Mouse (Mus musculus) heart, embryonic 11.5 days (tissue): ENCODE results near the gene Zfp383. TPM values are rescaled to one million over a fixed set of nuclear protein-coding genes. Genes with fewer than 3 reads are reported as not detected.
"Not testable (repeated sequence)": the region's sequence is repeated elsewhere in the genome, so short reads cannot be mapped to it uniquely, and the experiment has no call there.

Source experiments
- ATAC-seq: fragments of 200-750 bp; cut with Nextera tagmentation; replicated peaks from 2 replicates; pipeline ENCODE4 v1.8.0; 2017; ENCODE audit warnings: moderate library complexity; ENCODE audit not compliant: insufficient number of reproducible peaks, low FRiP score, low TSS enrichment
- H3K27ac ChIP-seq: fragments of 300-500 bp; sonication (generic); 2 replicates; pipeline ENCODE4 v1.5.1; 2014; ENCODE audit warnings: mild to moderate bottlenecking, low read depth, low read length
- H3K27me3 ChIP-seq: fragments of 300-500 bp; sonication (generic); 2 replicates; pipeline ENCODE4 v1.6.1; 2014; ENCODE audit warnings: mild to moderate bottlenecking, low read length, mixed read lengths; ENCODE audit not compliant: control insufficient read depth, insufficient read depth
- H3K36me3 ChIP-seq: fragments of 300-500 bp; sonication (generic); 2 replicates; pipeline ENCODE4 v1.6.1; 2014; ENCODE audit warnings: mild to moderate bottlenecking, low read length, moderate library complexity, mixed read lengths; ENCODE audit not compliant: control insufficient read depth, insufficient read depth
- H3K4me1 ChIP-seq: fragments of 300-500 bp; sonication (generic); 2 replicates; pipeline ENCODE4 v1.6.1; 2014; ENCODE audit warnings: low read length; ENCODE audit not compliant: control insufficient read depth, insufficient read depth
- H3K4me2 ChIP-seq: fragments of 300-500 bp; sonication (generic); 2 replicates; pipeline ENCODE4 v1.6.1; 2014; ENCODE audit warnings: mild to moderate bottlenecking, moderate library complexity
- H3K4me3 ChIP-seq: fragments of 300-500 bp; sonication (generic); 2 replicates; pipeline ENCODE4 v1.5.1; 2014; ENCODE audit warnings: low read depth, low read length
- H3K9ac ChIP-seq: fragments of 300-500 bp; sonication (generic); 2 replicates; pipeline ENCODE4 v1.6.1; 2014; ENCODE audit warnings: mild to moderate bottlenecking, low read depth, low read length, moderate library complexity
- H3K9me3 ChIP-seq: fragments of 300-500 bp; sonication (generic); replicated peaks from 2 replicates; pipeline ENCODE4 v1.6.1; 2016; ENCODE audit warnings: low read length; ENCODE audit not compliant: control insufficient read depth
- WGBS: fragments of 180-500 bp; shearing (Covaris S2); extraction: QIAGEN DNeasy Blood & Tissue Kit; methylation state at CpG from one replicate; pipeline ENCODE4 v1.1.7; 2014; ENCODE audit not compliant: insufficient replicate concordance; 5-methylcytosine and 5-hydroxymethylcytosine counted together
- polyA plus RNA-seq: library from polyadenylated mRNA; unstranded; fragments of >200 nt; fragmentation: Nextera tagmentation; extraction: Ambion mirVana; gene quantifications from 2 replicates; pipeline ENCODE4 v1.2.1, GENCODE M21; 2014

Zfp383 gene
- 4.1 and 6.2 TPM in 2 replicates for polyA plus RNA-seq

DNA sequence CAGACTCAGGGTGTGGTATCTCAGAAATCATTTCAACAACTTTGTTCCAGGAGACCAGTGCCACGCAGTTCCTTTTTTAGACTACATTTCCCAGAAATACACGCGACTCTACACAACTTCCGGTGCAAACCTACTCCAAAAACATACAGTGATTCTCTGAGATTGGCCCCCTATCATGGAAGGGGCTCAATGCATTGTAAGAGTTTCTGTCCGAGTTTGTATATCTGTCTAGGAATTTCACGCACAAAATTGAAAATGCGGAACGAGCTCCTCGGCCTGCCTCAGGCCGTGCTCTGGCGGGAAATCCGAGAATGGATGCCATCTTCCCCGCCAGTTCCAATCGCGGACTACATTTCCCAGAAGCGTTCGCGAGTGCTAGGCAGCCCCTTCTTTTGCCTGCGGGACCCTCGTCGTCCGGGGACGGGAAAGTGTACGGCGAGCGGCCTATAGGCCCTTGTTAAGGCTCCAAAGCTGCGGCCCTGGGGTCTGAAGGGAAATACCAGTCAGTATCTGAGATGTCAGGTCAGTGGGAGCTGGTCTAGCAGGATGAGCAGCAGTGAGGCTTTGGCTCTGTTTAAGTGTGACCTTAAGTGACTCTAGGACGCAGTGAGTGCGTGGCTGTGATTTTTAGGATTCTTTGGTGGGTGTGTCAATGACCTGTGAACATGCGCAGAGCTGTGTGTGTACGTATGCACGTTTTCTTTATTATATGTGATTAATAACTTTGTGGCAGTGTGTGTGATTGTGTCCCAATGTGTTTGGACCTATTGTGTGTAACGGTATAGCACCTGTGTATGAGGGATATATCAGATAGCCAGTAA is at the start of gene Zfp383:
Gene Zfp383 (plus strand): TSS at position 94 of the 821 bp plus-strand sequence.
- H3K27ac ChIP-seq: peak within 1 kb of the TSS; percentile 97
- H3K36me3 ChIP-seq: peaks cover 11% of the 10 kb centered on the region
- peak; percentile 68 for ATAC-seq
- H3K9me3 ChIP-seq: no peaks in the 10 kb centered on the region
- under 1% methylated on average over 33 of the region's 33 CpGs for WGBS
- H3K27me3 ChIP-seq: no peaks in the 10 kb centered on the region
- peaks cover 9% of the 10 kb centered on the region for H3K4me1 ChIP-seq
- peak within 1 kb of the TSS; percentile 86 for H3K9ac ChIP-seq
- H3K4me3 ChIP-seq: peak within 1 kb of the TSS; percentile 72
- H3K4me2 ChIP-seq: peak within 1 kb of the TSS; percentile 76

DNA sequence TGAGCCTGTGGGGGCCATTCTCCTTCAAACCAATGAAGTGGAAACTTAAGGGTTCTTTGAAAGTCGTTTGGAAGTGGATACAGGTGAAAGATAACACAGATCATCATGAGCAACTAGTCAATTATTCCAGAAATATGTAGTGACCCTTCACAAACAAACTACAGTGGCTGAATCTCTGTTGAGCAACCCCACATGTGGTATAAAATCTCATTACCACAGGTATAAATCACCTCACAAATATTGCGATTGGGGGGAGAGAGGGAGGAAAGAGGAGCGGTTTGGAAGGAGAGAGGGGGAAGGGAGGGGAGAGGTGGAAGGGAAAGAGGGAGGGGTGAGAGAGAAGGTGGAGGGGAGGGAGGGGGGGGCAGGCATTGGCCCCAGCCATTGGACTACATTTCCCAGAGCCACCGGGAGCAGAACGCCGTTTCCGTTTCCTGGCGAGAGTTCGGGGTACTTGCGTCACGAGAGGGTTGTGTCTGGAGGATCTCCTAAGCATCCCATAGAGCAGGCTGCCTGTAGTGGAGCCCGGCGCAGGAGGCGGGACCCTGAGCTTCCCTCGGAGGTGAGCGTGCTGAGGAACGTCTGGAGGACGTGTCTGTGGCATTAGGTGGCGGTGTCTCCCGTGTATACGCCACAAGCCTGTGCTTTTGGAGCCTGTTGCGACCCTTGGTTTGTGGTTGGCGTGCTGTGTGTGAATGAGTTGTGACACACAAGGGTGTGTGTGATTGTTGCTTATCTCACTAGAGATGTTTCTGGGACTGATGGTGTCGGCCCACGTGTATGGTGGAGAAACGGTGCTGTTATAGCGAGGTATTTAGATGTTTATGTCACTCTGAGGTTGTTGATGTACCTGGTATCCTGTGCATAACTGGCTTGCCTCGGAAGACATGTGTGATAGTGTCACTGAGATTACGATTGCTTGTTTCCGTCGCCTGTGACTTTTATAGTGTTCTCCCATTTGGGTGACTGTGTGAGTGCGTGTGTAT is 48.2 kb upstream of the Zfp383 start, which contains the start of gene Zfp420:
Gene Zfp420 (plus strand): TSS at position 448 of the 986 bp plus-strand sequence.
- Histone ChIP-seq H3K4me1 (peaks cover 6% of the 10 kb centered on the region; the same call in 1 of the 2 replicates), H3K27ac (peak within 1 kb of the TSS; percentile 6; the same call in 1 of the 2 replicates), H3K4me3 (peak within 1 kb of the TSS; percentile 51), H3K9ac (peak within 1 kb of the TSS; percentile 46), H3K9me3 (no peaks in the 10 kb centered on the region), H3K27me3 (no peaks in the 10 kb centered on the region), H3K36me3 (no peaks in the 10 kb centered on the region), H3K4me2 (peak within 1 kb of the TSS; percentile 87)
- ATAC-seq: peak; percentile 96
- 5% methylated on average over 32 of the region's 32 CpGs for WGBS

DNA sequence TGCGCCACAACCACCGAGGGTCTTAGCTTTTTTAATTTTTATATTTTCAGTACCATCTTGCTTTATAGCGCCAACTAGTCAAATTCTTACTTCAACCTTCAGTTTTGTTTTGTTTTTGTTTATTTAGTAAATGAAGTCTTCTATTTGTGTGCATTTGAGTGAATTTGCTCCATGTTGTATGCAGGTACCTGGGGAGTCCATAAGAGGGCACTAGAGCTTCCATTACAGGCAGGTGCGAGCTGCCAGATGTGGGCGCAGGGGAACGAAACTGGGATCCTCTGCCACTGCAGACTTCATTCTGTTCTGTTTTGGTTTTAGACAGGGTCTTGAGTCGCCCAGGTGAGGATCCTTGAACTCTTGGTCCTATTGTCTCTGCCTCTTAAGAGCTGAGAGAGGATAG is 46.4 kb upstream of the Zfp383 start:
- Histone ChIP-seq H3K9me3 (no peaks in the 10 kb centered on the region), H3K27me3 (no peaks in the 10 kb centered on the region), H3K27ac (no peak overlapping the region), H3K4me2 (no peak overlapping the region), H3K36me3 (no peaks in the 10 kb centered on the region), H3K9ac (no peak overlapping the region), H3K4me3 (no peak overlapping the region), H3K4me1 (peaks cover 6% of the 10 kb centered on the region; the same call in 1 of the 2 replicates)
- no peak for ATAC-seq
- WGBS: 86% methylated on average over 7 of the region's 7 CpGs

DNA sequence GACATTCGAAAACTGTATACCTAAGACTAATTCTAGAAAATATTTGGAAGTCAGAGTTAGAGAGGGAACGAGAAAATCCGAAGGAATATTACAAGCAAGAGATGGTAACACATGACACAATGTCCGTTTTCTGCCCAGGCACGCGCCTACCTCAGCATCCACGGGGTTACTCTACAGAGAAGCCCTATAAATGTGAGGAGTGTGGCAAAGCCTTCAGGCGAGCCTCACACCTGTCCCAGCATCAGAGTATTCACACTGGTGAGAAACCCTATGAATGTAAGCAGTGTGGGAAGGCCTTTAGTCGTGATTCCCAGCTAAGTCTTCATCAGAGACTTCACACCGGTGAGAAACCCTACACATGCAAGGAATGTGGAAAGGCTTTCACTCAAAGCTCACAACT is 33.8 kb upstream of the Zfp383 start:
- Histone ChIP-seq H3K9me3 (peaks cover 23% of the 10 kb centered on the region), H3K9ac (no peak overlapping the region), H3K4me3 (no peak overlapping the region), H3K36me3 (peaks cover 24% of the 10 kb centered on the region), H3K4me1 (no peaks in the 10 kb centered on the region), H3K27me3 (no peaks in the 10 kb centered on the region), H3K4me2 (no peak overlapping the region), H3K27ac (no peak overlapping the region)
- WGBS: 89% methylated on average over 10 of the region's 10 CpGs
- ATAC-seq: no peak

DNA sequence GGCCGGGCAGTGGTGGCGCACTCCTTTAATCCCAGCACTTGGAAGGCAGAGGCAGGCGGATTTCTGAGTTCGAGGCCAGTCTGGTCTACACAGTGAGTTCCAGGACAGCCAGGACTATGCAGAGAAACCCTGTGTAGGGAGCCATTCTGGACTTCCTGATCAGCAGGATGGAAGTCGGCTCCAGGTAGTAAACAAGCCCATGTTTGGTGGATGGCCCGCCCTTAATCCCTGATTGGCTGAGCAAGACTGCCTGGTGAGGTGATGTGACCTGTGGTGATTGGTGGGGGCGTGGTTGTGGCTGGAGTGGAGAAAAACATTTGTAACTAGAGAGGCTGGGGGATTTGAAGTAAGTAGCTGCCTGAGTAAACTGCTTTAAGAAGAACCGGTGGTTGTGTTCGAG is 30.5 kb upstream of the Zfp383 start:
- H3K27me3 ChIP-seq, H3K4me3 ChIP-seq, H3K27ac ChIP-seq, H3K4me2 ChIP-seq, ATAC-seq, H3K9ac ChIP-seq, H3K4me1 ChIP-seq: not testable (repeated sequence)
- WGBS: 84% methylated on average over 9 of the region's 9 CpGs
- peaks cover 24% of the 10 kb centered on the region for H3K36me3 ChIP-seq
- H3K9me3 ChIP-seq: peaks cover 24% of the 10 kb centered on the region

DNA sequence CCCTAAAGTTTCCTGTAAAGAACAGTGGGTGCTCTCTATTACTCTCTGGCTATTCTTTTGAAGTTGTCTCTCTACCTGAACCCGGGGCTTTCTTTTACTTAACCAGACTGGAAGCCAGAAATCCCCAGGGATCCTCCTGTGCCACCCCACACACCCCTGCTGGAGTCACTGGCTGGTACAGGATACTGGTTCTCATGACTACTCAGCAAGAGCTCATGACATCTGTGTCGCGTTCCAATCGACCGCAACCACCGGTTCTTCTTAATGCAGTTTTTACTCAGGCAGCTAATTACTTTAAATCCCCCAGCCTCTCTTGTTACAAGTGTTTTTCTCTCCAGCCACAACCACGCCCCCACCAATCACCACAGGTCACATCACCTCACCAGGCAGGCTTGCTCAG is 28.0 kb upstream of the Zfp383 start:
- no peak overlapping the region for H3K4me2 ChIP-seq
- peaks cover 15% of the 10 kb centered on the region for H3K9me3 ChIP-seq
- H3K27me3 ChIP-seq: no peaks in the 10 kb centered on the region
- H3K9ac ChIP-seq: no peak overlapping the region
- H3K27ac ChIP-seq: no peak overlapping the region
- H3K4me3 ChIP-seq: no peak overlapping the region
- no peak for ATAC-seq
- 83% methylated on average over 7 of the region's 7 CpGs for whole genome bisulfite sequencing
- H3K4me1 ChIP-seq: no peaks in the 10 kb centered on the region
- peaks cover 10% of the 10 kb centered on the region for H3K36me3 ChIP-seq

DNA sequence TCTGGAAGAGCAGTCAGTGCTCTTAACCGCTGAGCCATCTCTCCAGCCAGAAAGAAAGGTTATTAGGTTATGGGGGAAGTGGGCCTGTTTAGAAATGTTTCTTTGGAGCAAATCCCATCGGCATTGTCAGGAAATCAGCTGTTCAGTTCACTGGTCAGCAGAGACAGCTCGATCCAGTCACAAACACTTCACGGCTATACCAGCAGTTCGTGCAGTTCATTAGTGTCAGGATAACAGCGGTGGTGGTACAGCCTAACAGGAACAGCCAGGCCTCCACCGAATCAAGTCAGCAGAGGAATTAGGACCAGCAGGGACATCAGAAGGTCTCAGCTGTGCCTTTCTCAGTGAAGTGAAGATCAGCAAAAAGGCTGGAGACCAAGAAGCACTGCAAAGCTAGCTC is 27.1 kb upstream of the Zfp383 start:
- WGBS: 88% methylated on average over 7 of the region's 7 CpGs
- Histone ChIP-seq H3K36me3 (peaks cover 2% of the 10 kb centered on the region; the same call in 1 of the 2 replicates), H3K9ac (no peak overlapping the region), H3K4me3 (no peak overlapping the region), H3K27me3 (no peaks in the 10 kb centered on the region), H3K4me2 (no peak overlapping the region), H3K9me3 (peaks cover 8% of the 10 kb centered on the region; the same call in 1 of the 2 replicates), H3K27ac (no peak overlapping the region), H3K4me1 (no peaks in the 10 kb centered on the region)
- ATAC-seq: no peak

DNA sequence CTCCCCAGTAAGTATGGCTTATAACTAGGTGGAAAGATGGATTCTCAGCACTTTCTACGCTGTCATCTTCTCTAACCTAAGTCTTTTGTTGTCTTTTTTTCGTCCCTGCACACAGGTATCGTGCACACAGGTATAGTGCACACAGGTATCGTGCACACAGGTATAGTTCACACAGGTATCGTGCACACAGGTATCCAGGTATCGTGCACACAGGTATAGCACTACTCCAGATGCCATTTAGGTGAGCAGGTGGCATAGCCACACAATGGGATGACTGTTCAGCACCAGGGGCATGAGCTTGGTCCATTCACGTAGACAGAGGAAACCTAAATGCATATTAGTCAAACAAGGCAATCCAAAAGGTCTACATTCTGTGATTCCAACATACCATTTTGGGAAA is 17.5 kb upstream of the Zfp383 start:
- no peak overlapping the region for H3K27ac ChIP-seq

More for the DNA sequence above, 17.5 kb upstream of the Zfp383 start:
- no peak for ATAC-seq
- Histone ChIP-seq H3K4me2 (no peak overlapping the region), H3K9ac (no peak overlapping the region), H3K9me3 (peaks cover 37% of the 10 kb centered on the region), H3K4me1 (no peaks in the 10 kb centered on the region), H3K36me3 (peaks cover 43% of the 10 kb centered on the region), H3K4me3 (no peak overlapping the region), H3K27me3 (no peaks in the 10 kb centered on the region)
- WGBS: 88% methylated on average over 7 of the region's 7 CpGs
